Mouse (Mus musculus) heart, postnatal 14 days (tissue): ENCODE data around the gene Myl6b. TPM values are rescaled to one million over a fixed set of nuclear protein-coding genes. Genes with fewer than 3 reads are reported as not detected.
"Not testable (repeated sequence)": the region's sequence is repeated elsewhere in the genome, so short reads cannot be mapped to it uniquely, and the experiment has no call there.

Experiments used
- DNase-seq, 2 experiments: peaks; one replicate each; pipeline ENCODE4 v3.0.0; 2021 to 2022
- intact Hi-C: fragments of 180-260 bp; cut with DNase I; formaldehyde crosslinking; loops from one replicate; pipeline ENCODE4 v1.15.1; 2025
- total RNA-seq, 2 experiments: library from RNA; stranded (reverse); gene quantifications; 2 replicates each; pipeline ENCODE4 v1.2.3; 2021

The Myl6b gene
- total RNA-seq, 2 experiments from 2014 or later: 3.3 to 4.3 TPM

DNA sequence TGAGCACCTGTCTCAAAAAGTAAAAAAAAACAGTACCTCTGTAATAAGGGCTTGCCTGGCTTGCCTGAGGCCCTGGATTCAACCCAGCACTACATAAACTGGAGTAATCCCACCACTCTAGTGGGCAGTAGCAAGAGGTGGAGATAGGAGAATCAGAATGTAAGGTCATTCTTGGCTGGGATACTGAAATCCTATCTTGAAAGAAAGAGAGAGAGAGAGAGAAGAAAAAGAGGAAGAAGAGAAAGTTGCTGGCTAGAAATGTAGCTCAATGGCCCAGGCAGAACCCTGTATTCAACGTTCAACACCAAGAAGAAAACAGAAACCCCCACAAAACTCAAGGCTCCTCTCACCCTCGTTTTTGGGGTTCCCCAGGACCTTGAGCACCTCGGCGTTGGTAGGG is 2.6 kb downstream of the Myl6b start:
- intact Hi-C loops: loop anchor here (5.0 kb wide), 1 partner anchor 36 kb away; no protein-coding TSS in a partner anchor
- DNase-seq: no peak

DNA sequence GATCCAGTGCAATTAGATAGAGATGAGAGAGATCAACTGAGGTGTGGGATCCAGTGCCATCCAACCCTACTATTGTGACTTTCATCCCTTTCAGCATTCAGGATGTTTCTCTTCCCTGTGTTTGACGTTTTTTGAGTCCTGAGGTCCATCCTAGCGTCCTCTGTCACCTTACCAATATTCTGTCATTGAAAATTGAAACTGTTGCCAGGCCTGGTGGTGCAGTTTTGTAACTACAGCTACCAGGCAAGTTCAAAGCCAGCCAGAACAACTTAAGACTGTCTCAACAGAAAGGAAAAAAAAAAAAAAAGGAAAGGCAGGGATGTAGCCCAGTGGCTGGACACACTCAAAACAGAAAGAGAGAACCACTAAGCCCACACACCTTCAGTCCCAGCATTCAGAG is 3.2 kb downstream of the Myl6b start:
- DNase-seq: no peak
- intact Hi-C loops: loop anchor here (5.0 kb wide), 1 partner anchor 37 kb away; no protein-coding TSS in a partner anchor

DNA sequence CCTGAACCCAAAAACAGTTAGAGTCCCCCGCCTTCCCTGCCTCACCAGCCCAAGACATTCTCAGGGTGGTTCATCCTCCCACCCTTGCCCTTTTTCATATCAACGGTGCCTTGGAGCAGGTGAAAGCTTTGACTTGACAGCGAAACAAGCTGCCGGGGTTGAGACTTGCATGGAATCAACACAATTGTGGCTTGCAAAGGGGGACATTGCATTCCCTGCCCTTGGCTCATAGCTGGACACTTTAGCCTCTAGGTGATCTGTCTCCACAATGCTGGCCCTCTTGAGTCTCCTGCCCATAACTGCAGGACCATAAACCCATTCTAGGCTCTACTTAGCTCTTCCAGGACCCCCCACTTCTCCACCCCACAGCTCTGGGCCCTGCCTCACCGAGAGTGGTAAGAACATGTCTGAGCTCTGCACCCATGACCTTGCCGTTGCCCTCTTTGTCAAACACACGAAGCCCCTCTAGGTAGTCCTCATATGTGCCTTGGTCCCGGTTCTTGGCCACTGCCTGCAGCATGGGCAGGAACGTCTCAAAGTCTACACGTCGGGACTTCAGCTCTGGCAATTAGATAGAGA is 3.7 kb downstream of the Myl6b start:
- DNase-seq: no peak
- intact Hi-C loops: loop anchor here (5.0 kb wide), 1 partner anchor 38 kb away; no protein-coding TSS in a partner anchor

DNA sequence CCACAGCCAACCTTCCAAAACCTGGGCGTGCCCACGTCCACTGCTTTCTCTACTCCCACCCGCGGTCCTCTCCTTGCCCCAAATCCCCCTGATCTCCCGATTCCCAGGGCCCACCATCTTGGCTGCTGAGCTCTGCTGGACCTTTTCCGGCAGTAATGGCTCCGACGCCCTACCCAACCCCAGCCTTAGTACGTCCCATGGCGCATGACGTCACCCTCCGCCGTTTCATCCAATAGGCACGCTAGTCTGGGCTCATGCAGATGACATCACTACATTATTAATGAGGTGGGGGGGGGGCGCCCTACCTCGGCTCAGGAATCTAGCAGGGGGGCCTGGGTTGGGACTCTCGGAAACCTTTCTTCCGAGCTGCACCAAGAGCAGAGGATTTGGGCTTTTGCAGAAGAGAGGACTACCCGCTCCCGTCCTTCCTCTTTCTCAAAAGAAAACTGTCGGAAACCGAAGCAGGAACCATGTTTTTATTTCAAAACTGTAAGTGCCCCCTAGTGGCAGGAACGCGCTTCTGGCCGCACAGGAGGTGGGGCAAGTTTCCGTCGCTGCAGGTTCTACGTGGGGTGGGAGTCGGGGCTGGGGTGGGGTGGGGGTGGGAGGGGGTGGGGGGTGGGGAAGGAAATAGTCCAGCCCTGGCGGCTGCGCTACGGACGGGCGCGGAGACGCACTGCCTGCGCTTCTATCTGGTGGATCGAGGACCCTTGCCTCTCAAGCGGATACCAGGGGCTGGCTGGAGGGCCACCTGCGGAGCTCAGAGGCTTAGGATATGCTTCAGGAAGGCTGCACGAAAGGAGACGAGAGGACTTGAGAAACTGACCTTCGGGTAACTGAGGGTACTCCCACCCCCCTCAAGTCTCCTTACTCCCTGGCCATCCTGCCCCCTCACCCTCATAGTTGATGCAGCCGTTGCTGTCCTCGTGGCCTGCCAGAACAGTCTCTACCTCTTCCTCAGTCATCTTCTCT is 4.5 kb downstream of the Myl6b start, which contains the start of gene Myl6:
Myl6 (minus strand) TSS at position 451 of the 972 bp plus-strand sequence.
- DNase-seq: peak; percentile 96 to 97
- intact Hi-C loops: no loop called here

DNA sequence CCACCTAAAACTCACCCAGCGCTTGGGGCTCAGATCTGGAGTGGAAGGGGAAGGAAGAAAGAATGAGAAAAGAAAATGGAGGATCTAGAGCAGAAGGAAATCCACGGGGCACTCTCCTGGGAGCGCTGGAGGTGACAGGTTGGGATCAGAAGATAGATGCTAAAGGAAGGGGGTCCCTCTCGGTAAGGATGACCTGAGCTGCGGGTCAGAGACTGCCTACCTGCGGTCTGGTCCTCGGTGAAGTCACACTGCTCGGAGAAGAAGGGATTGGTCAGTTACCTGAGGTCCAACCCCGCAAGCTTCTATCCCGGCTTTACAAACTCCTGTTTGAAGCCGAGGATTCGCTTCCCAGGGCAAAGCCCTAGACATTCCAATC is 5.2 kb downstream of the Myl6b start:
- intact Hi-C loops: no loop called here

DNA sequence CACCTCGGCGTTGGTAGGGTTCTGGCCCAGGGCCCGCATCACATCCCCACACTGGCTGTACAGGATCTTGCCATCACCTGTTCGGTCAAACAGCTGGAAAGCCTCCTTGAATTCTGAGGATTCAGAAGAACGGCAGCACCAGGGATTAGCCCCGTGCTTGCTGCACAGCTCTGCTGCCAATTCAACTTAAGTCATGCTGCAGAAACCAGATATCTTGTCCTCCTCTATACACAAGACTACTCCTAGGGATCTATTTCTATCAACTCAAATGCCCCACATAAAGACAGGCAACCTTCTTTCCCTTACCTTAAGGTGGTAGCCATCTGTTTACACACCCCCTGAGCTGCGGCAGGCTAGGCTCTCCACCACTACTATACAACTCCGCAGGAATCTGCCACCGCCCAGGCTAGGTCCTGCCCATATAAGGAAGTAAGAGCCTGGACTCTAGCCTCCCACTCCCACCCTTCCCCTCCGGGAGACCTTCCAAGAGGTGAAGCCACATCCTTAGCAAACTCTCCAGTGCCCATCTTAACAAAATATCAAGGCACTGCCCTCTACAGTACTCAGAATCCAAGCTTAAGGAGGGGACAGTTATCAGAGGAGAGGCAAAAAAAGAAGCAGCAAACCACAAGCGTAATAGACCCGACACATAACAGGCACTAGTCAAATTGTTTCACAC is 5.7 kb downstream of the Myl6b start:
- intact Hi-C loops: no loop called here
- DNase-seq: peak; percentile 66

More for the DNA sequence above, 5.2 kb downstream of the Myl6b start:
- no peak for DNase-seq

DNA sequence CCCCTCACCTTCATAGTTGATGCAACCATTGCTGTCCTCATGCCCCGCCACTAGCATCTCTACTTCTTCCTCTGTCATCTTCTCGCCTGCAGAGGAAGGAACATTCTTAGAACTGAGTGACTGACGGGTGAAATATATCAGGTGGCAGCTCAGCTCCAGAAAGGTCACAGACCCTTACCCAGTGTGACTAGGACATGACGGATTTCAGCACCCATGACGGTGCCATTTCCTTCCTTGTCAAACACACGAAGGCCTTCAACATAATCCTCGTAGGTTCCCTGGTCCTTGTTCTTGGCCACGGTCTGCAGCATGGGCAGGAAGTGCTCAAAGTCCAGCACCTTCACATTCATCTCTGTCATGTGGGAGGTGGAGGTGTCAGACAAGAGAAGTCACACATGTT is 6.4 kb downstream of the Myl6b start:
- intact Hi-C loops, DNase-seq: not testable (repeated sequence)

DNA sequence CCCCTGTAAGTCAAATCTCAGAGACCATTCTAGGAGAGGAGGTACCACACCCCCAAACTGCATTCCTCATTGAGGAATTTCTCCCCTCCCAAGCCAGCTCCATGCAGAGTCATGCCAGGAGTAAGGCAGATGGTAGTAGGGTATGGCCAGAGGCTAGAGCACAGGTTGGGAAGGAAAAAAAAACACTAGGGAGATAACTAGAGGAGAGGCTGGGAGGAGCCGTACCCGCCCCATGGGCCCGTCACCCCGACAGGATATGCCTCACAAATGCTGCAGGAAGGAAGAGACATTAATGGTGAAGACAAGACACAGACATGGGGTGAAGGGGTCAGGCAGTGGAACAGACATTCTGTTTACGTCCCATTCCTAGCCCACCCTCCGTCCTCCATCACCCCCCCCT is 7.0 kb downstream of the Myl6b start:
- intact Hi-C loops: no loop called here
- DNase-seq: no peak

DNA sequence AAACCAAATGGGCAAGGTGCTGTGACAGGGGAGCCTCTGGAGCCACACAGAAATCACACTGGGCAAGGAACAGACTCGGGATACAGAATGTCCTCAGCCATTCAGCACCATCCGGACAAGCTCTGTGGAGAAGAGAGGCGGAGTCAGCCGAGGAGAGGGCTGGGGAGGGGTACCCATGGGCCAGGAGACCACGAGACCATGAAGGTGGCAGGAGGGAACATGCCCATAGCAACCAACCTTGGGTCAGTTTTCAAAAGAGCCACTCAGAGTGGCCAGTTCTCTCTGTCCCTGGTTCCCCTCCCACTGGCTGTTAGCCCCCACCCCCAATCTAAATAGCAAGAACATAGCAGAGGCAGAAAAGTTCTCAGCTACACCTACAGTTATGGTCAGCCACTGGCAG is 7.6 kb downstream of the Myl6b start:
- DNase-seq: no peak
- intact Hi-C loops: no loop called here

DNA sequence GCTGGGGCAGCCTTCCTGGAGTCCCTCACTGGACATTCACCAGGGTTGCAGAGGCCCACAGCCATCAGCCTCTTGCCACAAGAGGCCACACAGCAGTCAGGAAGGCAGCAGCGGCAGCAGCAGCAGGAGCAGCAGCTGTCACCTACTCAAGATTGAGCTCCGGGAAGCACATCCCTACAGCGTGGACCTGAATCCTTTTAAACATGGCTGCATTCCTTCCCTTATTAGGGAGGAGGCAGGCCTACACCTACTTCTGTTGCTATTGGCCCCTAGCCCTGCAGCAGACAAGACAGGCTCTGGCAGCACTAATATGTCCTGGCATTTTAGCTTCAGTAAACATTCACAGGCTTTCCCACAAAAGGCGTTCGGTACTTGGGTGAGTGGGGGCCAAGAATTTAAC is 8.3 kb downstream of the Myl6b start:
- peak; percentile 21 to 47 for DNase-seq

DNA sequence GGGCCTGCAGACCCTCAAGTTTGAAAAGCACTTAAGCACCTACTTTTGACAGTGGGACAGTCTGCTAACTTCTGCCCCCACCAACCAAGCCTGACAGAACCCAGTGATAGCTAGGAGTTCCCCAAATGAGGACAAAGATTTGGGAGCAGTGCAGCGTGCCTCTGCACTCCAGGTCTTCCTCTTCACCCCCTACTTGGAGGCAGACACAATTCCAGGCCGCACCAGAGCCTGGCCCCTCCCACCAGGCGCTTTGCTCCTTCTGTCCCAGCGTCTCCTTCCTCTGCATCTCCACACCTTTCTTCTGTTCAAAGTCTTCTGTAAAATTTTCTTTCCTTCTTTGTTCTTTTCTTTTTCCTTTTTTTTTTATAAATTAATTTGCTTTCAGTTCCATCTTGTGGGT is 8.7 kb downstream of the Myl6b start:
- DNase-seq: no peak
- intact Hi-C loops: no loop called here

More for the DNA sequence above, 8.3 kb downstream of the Myl6b start:
- intact Hi-C loops: no loop called here

DNA sequence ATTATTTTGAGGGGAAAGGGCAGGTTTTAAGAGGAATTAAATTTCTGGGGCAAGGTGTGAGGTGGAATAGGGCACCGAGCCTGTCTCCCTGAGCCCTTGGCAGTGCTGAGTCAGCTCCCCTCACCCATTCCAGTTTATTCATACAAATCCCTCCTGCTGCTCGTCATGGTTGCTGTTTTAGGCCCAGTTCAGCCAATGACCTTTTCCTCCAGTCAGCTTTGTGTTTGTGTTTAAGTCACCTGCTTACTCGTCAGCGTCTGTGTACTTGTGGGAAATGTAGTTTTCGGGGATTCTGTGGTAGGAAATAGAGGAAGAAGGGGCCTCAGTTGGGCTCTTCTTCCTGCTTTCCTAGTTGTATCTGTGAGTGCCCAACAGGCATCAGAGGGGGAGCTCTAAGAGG is 9.1 kb downstream of the Myl6b start:
- DNase-seq: no peak
- intact Hi-C loops: no loop called here

DNA sequence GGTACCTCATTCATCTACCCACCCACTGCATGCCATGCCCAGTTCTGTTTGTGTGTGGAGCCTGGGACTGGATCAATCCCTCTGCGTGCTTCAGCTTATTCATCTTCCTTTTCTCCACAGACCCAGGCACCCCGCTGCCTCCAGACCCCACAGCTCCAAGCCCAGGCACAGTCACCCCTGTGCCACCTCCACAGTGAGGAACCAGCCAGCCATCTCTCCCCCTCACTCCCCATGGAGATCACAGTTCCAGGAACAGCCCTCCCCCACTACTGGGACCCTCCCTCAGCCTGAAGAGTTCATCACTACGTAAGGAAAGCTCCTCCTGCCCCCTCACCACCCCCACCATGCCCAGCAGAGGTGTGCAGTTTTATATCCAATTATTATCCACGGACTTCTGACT is 9.7 kb downstream of the Myl6b start:
- intact Hi-C loops: no loop called here
- DNase-seq: no peak

DNA sequence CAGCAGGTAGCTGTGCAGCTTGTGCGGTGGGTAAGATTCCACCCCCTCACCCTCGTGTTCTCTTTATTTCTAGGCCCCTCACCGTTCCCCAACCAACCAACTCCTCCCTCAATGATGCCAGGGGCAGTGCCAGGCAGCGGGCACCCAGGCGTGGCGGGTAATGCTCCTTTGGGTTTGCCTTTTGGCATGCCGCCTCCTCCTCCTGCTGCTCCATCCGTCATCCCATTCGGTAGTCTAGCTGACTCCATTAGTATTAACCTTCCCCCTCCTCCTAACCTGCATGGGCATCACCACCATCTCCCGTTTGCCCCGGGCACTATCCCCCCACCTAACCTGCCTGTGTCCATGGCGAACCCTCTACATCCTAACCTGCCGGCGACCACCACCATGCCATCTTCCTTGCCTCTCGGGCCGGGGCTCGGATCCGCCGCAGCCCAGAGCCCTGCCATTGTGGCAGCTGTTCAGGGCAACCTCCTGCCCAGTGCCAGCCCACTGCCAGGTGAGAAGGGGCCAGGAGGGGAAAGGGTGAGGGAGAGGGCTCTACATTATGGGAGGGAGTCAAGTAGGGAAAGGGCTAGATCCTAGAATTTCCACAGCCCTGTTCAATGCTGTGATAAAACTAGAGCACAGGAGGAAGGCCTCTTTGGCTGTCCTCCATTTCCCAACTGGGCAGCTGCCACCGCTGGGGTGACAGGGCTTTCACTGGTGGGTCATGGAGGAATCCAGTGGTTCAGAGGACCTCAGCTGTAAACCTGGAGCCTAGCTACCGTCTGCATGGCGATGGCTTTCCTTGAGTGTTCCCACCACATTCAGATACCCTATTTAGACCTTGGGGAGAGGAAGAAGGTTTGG is 10.4 kb downstream of the Myl6b start:
- intact Hi-C loops: no loop called here
- no peak for DNase-seq

DNA sequence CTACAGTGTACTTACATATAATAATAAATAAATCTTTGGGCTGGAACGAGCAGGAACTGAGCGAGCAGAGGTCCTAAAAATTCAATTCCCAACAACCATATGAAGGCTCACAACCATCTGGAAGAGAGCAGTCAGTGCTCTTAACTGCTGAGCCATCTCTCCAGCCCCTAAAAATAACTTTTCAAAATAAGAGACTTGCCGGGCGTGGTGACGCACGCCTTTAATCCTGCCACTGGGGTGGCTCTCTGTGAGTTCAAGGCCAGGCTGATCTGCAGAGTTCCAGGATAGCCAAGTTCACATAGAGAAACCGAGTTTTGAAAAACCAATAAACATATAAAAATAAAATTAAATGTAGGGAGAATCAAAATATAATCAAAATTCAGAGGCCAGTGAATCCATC is 12.1 kb downstream of the Myl6b start:
- intact Hi-C loops: no loop called here
- DNase-seq: no peak

DNA sequence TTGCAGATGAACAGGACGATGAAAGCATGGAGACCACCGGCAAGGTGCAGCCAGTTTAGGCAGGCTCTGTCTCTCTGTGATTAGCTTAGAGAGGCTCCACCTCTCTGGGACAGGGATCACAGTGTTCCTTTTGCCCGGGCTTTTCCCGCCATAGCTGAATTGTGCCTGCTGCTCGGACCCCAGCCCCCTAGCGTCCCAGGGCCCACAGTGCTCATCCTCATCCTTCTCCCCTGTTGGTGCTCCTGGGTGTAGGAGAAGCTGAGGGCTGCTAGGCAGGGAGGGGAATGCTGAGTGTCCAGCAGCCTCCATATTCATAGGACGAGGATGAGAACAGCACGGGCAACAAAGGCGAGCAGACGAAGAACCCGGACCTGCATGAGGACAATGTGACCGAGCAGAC is 24.1 kb downstream of the Myl6b start:
- no peak for DNase-seq
- intact Hi-C loops: no loop called here

DNA sequence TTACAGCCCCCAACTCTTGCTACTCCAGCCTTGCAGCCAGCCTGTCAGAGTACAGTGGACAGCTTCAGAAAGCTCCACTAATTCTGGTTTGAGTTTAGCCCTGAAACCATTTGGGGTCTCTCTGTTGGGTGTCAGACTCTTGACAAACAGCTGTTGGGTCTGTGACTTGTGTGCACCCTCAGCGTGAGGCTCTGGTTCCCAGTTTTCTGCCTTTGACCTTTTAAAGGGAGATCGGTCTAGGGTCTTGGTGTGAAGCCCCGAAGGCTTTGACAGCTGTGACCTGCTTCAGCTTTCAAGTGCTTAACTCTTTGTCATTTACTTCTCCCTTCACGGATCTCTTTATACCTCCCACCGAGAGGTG is 38.2 kb downstream of the Myl6b start:
- intact Hi-C loops: no loop called here
- no peak for DNase-seq

DNA sequence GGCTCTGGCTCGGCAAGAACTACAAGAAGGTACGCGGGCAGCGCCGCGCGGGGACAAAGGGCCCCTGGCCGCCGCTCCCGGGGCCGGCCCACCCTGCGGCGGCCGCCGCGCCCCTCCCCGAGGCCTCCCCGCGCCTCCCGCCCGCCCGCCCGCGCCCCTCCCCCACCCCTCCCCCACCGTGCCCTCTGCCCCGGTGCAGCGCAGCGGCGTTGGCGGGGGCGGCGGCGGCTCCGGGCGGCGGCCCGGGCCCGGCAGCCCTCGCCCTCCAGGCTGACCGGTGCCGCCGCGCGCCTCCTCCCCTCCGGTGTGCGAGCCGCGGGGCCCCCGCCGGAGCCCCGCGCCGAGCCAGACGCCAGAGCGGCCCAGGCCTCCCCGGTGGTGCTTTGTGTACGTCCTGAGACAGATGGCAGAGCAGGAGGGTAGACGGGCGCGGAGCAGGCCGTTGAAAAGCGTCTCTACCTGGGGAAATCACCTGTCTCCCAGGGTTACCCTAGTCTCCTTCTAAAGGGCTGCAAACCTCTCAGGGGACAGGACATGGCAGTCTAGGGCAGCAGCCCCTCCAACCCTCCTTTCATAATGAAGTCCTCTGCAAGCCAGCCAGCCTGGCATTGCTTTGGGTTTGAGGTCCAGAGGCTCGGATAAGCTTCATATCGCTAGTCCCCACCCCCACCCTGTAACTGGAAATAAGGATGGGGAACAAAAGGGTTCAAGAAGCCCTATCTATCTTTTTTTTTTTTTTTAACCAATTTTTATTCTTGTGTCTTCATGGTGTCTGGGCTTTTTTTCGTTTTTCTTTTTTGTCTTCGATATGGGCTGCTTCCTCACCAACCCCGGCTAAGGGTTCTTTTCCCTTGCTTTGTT is 38.8 kb downstream of the Myl6b start:
- peak in 1 of 2 experiments; percentile 38 for DNase-seq
- intact Hi-C loops: loop anchor here (2.0 kb wide), 1 partner anchor 83 kb away; the partner anchor contains the start of gene Ankrd52
